Mouse (Mus musculus) intestine, postnatal 0 days (tissue): ENCODE data around the gene Gpc2. TPM values are rescaled to one million over a fixed set of nuclear protein-coding genes. Genes with fewer than 3 reads are reported as not detected.

ENCODE experiments used
- ATAC-seq: fragments of 200-750 bp; cut with Nextera tagmentation; 2 replicates; pipeline ENCODE4 v1.8.0; 2017; ENCODE audit warnings: mild to moderate bottlenecking, moderate TSS enrichment, moderate library complexity
- H3K27ac ChIP-seq: fragments of 300-500 bp; sonication (generic); 2 replicates; pipeline ENCODE4 v1.5.1; 2014; ENCODE audit warnings: mild to moderate bottlenecking, low read depth, low read length, moderate library complexity
- H3K27me3 ChIP-seq: fragments of 300-500 bp; sonication (generic); replicated peaks from 2 replicates; pipeline ENCODE4 v1.6.1; 2014; ENCODE audit warnings: low read length, mixed read lengths; ENCODE audit not compliant: control insufficient read depth, insufficient read depth
- H3K36me3 ChIP-seq: fragments of 300-500 bp; sonication (generic); 2 replicates; pipeline ENCODE4 v1.6.1; 2014; ENCODE audit warnings: mild to moderate bottlenecking, moderate library complexity; ENCODE audit not compliant: control insufficient read depth, insufficient read depth
- H3K4me1 ChIP-seq: fragments of 300-500 bp; sonication (generic); replicated peaks from 2 replicates; pipeline ENCODE4 v1.6.1; 2014; ENCODE audit warnings: antibody characterized with exemption, low read length, mixed read lengths; ENCODE audit not compliant: control insufficient read depth, insufficient read depth
- H3K4me2 ChIP-seq: fragments of 300-500 bp; sonication (generic); replicated peaks from 2 replicates; pipeline ENCODE4 v1.6.1; 2014; ENCODE audit warnings: low read depth, mild to moderate bottlenecking, moderate library complexity
- H3K4me3 ChIP-seq: fragments of 300-500 bp; sonication (generic); 2 replicates; pipeline ENCODE4 v1.5.1; 2014; ENCODE audit warnings: low read depth, low read length
- H3K9ac ChIP-seq: fragments of 300-500 bp; sonication (generic); 2 replicates; pipeline ENCODE4 v1.6.1; 2014; ENCODE audit warnings: mild to moderate bottlenecking, low read depth, low read length
- H3K9me3 ChIP-seq: fragments of 300-500 bp; sonication (generic); 2 replicates; pipeline ENCODE4 v1.6.1; 2016; ENCODE audit warnings: mixed run types; ENCODE audit not compliant: control insufficient read depth
- CTCF ChIP-seq: sonication (generic); IDR thresholded peaks from 2 replicates; pipeline ENCODE4 v1.5.1; 2016; ENCODE audit warnings: low read depth, mild to moderate bottlenecking, control low read depth, antibody characterized with exemption, moderate library complexity
- WGBS: fragments of 180-500 bp; shearing (Covaris S2); extraction: QIAGEN DNeasy Blood & Tissue Kit; methylation state at CpG from one replicate; pipeline ENCODE4 v1.1.7; 2014; 5-methylcytosine and 5-hydroxymethylcytosine counted together
- polyA plus RNA-seq: library from polyadenylated mRNA; unstranded; fragments of >200 nt; fragmentation: Nextera tagmentation; extraction: Ambion mirVana; gene quantifications from 2 replicates; pipeline ENCODE4 v1.2.1, GENCODE M21; 2015

Gene Gpc2
- 1.4 TPM in 2 replicates for polyA plus RNA-seq

DNA sequence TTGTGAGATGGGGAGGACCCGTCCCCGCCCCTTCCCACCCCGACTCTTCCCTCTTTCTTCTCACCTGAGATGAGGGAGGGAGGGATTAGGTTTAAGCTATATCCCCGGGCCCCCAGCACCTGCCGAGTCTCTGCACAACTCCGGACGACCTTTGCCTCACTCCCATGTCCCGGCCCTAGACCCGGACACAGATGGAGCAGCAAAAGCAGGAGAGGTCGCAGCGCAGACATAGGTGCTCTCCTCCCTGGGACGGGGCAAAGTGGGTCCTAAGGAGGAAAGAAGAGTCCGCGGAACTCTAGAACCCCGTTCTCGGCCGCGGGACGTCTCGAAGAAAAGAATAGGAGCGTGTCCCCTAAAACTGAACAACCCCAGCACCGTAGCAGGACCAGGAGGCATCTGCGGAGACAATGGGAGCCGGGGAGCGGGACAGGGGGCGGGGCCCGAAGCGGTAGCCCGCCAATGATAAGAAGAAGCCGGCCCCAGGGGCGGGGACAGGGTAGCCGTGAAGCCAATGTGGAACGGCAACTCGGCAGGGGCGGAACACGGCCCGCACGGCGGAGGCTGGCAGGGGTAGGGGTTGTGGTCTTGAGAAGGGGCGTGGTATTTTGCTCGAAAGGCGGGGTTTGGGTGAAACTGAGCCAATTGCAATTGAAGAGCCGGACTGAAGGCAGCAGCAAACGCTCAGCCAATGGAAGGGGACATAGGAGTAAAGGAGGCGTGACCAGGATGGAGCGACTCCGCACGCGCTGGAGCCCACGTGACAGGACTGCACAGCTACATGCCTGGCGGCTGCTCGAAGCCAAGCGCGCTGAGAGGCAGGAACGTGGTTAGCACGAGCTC lies at the start of gene Gpc2, which contains the start of the genes Gm43720 and Stag3:
Gpc2 (minus strand) TSS at position 421 of the 840 bp plus-strand sequence.
Gm43720 (minus strand) TSS at position 374 of the 840 bp plus-strand sequence.
Stag3 (plus strand) TSS at position 656 of the 840 bp plus-strand sequence.
- Histone ChIP-seq H3K27me3 (no peaks in the 10 kb centered on the region), H3K9ac (peak within 1 kb of the TSS; percentile 22; the same call in 1 of the 2 replicates), H3K36me3 (no peaks in the 10 kb centered on the region), H3K27ac (no peak within 1 kb of the TSS), H3K4me3 (peak within 1 kb of the TSS; percentile 53), H3K4me1 (no peaks in the 10 kb centered on the region), H3K9me3 (no peaks in the 10 kb centered on the region), H3K4me2 (peak within 1 kb of the TSS; percentile 88)
- TF ChIP-seq CTCF = no peak
- under 1% methylated on average over 56 of the region's 56 CpGs for WGBS
- ATAC-seq = peak; percentile 97

DNA sequence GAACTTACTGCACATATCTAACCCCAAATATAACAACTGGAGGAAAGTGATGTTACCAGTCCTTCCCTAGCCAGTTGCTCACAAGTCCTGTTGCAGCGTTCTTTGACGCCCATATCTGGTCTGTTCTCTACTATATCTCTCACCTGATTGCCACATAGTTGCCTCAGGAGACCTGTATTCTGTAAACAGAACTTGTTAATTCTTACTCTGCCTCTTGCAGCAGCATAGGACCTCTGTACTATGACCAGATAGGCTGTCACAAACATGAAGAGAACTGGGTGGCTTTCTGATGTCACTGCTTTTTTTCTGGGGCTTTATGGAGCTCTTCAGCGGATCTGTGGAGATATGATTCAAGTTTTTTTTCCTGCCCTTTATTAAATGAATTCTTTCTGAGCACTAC lies 33.0 kb upstream of the Gpc2 start:
- TF ChIP-seq CTCF = no peak
- WGBS = 69% methylated on average over 3 of the region's 3 CpGs
- Histone ChIP-seq H3K9me3 (no peaks in the 10 kb centered on the region), H3K36me3 (no peaks in the 10 kb centered on the region), H3K9ac (no peak overlapping the region), H3K27ac (no peak overlapping the region), H3K27me3 (no peaks in the 10 kb centered on the region), H3K4me1 (no peaks in the 10 kb centered on the region), H3K4me3 (no peak overlapping the region), H3K4me2 (no peak overlapping the region)
- 0 out of 2 replicates have a peak, but pooled peaks have one; percentile 33 for ATAC-seq

DNA sequence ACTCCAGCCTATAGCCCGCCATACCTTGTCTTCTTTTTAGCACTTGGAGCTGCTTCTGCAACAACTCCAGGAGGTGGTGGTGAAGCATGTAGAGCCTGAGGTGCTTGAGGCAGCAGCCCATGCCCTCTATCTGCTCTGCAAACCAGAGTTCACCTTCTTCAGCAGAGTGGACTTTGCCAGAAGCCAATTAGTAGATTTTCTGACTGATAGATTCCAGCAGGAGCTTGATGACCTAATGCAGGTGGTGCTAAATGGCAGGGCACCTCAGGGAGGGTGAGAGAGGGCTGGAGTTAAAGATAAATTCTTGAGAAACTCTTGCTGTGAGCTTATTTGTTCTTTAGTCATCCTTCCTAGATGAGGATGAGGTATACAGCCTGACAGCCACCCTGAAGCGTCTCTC lies 19.8 kb upstream of the Gpc2 start:
- Histone ChIP-seq H3K4me2 (no peak overlapping the region), H3K9me3 (no peaks in the 10 kb centered on the region), H3K4me1 (no peaks in the 10 kb centered on the region), H3K36me3 (no peaks in the 10 kb centered on the region), H3K4me3 (no peak overlapping the region), H3K27me3 (no peaks in the 10 kb centered on the region), H3K27ac (no peak overlapping the region), H3K9ac (no peak overlapping the region)
- WGBS = 65% methylated on average over 2 of the region's 2 CpGs
- peak; percentile 13; the same call in 1 of the 2 replicates for TF ChIP-seq CTCF
- ATAC-seq = peak; percentile 73

DNA sequence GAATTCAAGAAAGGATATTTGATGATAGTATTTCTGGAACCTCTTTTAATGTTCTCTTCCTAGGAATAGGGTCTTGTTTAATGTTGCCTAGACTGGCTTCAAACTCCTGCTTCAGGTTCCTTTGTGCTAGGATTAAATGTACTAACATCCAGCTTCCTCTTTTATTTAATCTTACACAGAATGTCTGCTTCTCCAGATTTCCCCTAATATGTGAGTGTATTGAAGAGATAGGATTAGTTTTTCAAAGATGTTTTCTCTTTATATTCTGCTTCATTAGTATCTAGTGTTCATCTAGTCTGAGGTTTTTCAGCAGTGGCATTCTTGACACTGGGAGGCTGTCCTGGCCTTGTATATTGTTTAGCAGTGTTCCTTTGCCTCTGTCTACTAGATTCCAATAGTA lies 14.4 kb upstream of the Gpc2 start:
- no peak overlapping the region for H3K4me2 ChIP-seq

DNA sequence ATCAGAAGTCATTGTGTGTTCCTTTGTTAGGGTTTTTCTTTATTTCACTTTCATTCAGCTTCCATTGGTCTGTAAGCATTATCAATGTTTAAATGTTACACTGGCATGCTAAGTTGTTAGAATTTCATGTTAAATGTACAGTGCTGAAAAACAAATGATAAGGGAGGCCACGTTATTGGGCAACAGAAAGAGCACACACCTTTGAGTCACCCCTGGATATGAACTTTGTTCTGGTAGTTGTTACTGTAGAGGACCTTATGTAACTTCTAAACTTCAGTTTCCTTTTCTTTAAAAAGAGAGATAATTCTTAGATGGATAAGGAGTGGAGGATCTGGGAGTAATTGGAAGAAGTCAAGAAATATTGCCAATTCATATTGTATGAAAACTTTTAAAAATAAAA lies 11.8 kb upstream of the Gpc2 start:
- no peaks in the 10 kb centered on the region for H3K4me1 ChIP-seq
- ATAC-seq = no peak
- no peaks in the 10 kb centered on the region for H3K36me3 ChIP-seq
- H3K27ac ChIP-seq = no peak overlapping the region
- H3K9me3 ChIP-seq = no peaks in the 10 kb centered on the region
- no peak overlapping the region for H3K4me3 ChIP-seq
- WGBS = 36% methylated on average over 1 of the region's 1 CpGs
- no peak overlapping the region for H3K9ac ChIP-seq
- no peak for TF ChIP-seq CTCF
- no peak overlapping the region for H3K4me2 ChIP-seq
- no peaks in the 10 kb centered on the region for H3K27me3 ChIP-seq

More for the DNA sequence above, 14.4 kb upstream of the Gpc2 start:
- no peak for ATAC-seq
- Histone ChIP-seq H3K27ac (no peak overlapping the region), H3K27me3 (no peaks in the 10 kb centered on the region), H3K4me1 (no peaks in the 10 kb centered on the region), H3K9ac (no peak overlapping the region), H3K4me3 (no peak overlapping the region), H3K9me3 (no peaks in the 10 kb centered on the region), H3K36me3 (no peaks in the 10 kb centered on the region)
- TF ChIP-seq CTCF = no peak

DNA sequence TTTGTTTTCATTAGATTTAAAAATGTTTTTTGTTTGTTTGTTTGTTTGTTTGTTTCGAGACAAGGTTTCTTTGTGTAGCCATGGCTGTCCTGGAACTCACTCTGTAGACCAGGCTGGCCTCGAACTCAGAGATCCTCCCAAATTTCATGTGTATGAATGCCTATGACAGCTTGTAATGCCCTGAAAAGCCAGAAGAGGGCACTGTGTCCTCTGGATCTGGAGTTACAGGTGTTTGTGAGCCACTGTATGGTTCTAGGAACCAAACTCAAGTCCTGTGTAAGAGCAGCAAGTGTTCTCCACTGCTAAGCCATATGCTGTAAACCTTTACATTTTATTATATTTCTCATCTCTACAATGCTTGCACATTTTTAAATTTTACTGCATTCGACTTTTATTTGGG lies 8.1 kb upstream of the Gpc2 start:
- no peak overlapping the region for H3K4me3 ChIP-seq
- no peak overlapping the region for H3K4me2 ChIP-seq
- no peaks in the 10 kb centered on the region for H3K36me3 ChIP-seq
- no peaks in the 10 kb centered on the region for H3K9me3 ChIP-seq
- H3K9ac ChIP-seq = no peak overlapping the region
- WGBS = 72% methylated on average over 3 of the region's 3 CpGs
- H3K27ac ChIP-seq = no peak overlapping the region
- no peaks in the 10 kb centered on the region for H3K4me1 ChIP-seq
- no peak for ATAC-seq
- TF ChIP-seq CTCF = peak; percentile 49
- H3K27me3 ChIP-seq = no peaks in the 10 kb centered on the region
